Mouse (Mus musculus) liver, postnatal 0 days (tissue): Measurements from ENCODE around the gene Ptgdr. TPM values are rescaled to one million over a fixed set of nuclear protein-coding genes. Genes with fewer than 3 reads are reported as not detected.
A peak's percentile ranks its signal among the peaks of the same experiment; 100 is the strongest.
"Not testable (repeated sequence)": the region's sequence is repeated elsewhere in the genome, so short reads cannot be mapped to it uniquely, and the experiment has no call there.

Source experiments
- ATAC-seq: fragments of 200-750 bp; cut with Nextera tagmentation; 2 replicates; pipeline ENCODE4 v1.8.0; 2017; ENCODE audit warnings: mild to moderate bottlenecking, moderate library complexity
- DNase-seq: peaks from one replicate; pipeline ENCODE4 v3.0.0-alpha.2; 2016
- H3K27ac ChIP-seq: fragments of 300-500 bp; sonication (generic); 2 replicates; pipeline ENCODE4 v1.5.1; 2014; ENCODE audit warnings: antibody characterized with exemption, moderate library complexity, mild to moderate bottlenecking, low read depth
- H3K27me3 ChIP-seq: fragments of 300-500 bp; sonication (generic); 2 replicates; pipeline ENCODE4 v1.6.1; 2014; ENCODE audit warnings: low read length, control low read depth, mixed read lengths; ENCODE audit not compliant: insufficient read depth
- H3K36me3 ChIP-seq: fragments of 300-500 bp; sonication (generic); replicated peaks from 2 replicates; pipeline ENCODE4 v1.6.1; 2014; ENCODE audit warnings: mild to moderate bottlenecking, control low read depth, low read length, moderate library complexity, mixed read lengths; ENCODE audit not compliant: insufficient read depth
- H3K4me1 ChIP-seq: fragments of 300-500 bp; sonication (generic); 2 replicates; pipeline ENCODE4 v1.6.1; 2014; ENCODE audit warnings: antibody characterized with exemption, mild to moderate bottlenecking, control low read depth; ENCODE audit not compliant: insufficient read depth
- H3K4me2 ChIP-seq: fragments of 300-500 bp; sonication (generic); 2 replicates; pipeline ENCODE4 v1.6.1; 2014; ENCODE audit warnings: low read depth, mild to moderate bottlenecking, low read length, moderate library complexity, mixed read lengths
- H3K4me3 ChIP-seq: fragments of 300-500 bp; sonication (generic); 2 replicates; pipeline ENCODE4 v1.5.1; 2014; ENCODE audit warnings: low read depth, low read length
- H3K9ac ChIP-seq: fragments of 300-500 bp; sonication (generic); replicated peaks from 2 replicates; pipeline ENCODE4 v1.6.1; 2014; ENCODE audit warnings: mild to moderate bottlenecking, moderate library complexity
- H3K9me3 ChIP-seq: fragments of 300-500 bp; sonication (generic); 2 replicates; pipeline ENCODE4 v1.6.1; 2016; ENCODE audit warnings: mild to moderate bottlenecking, control low read depth, low read length, mixed read lengths
- CTCF ChIP-seq: sonication (generic); IDR thresholded peaks from 2 replicates; pipeline ENCODE4 v1.5.1; 2016; ENCODE audit warnings: antibody characterized with exemption, low read depth
- EP300 ChIP-seq: IDR thresholded peaks from 2 replicates; pipeline ENCODE4 v1.6.1; 2016; ENCODE audit warnings: antibody characterized with exemption, low read depth, mild to moderate bottlenecking
- WGBS: fragments of 180-500 bp; shearing (Covaris S2); extraction: QIAGEN DNeasy Blood & Tissue Kit; methylation state at CpG from one replicate; pipeline ENCODE4 v1.1.7; 2014; ENCODE audit not compliant: insufficient replicate concordance; 5-methylcytosine and 5-hydroxymethylcytosine counted together
- polyA plus RNA-seq: library from polyadenylated mRNA; unstranded; fragments of >200 nt; fragmentation: Nextera tagmentation; extraction: Ambion mirVana; gene quantifications from 2 replicates; pipeline ENCODE4 v1.2.1, GENCODE M21; 2015

Ptgdr gene
- polyA plus RNA-seq, 1 experiment from 2014 or later: not detected

DNA sequence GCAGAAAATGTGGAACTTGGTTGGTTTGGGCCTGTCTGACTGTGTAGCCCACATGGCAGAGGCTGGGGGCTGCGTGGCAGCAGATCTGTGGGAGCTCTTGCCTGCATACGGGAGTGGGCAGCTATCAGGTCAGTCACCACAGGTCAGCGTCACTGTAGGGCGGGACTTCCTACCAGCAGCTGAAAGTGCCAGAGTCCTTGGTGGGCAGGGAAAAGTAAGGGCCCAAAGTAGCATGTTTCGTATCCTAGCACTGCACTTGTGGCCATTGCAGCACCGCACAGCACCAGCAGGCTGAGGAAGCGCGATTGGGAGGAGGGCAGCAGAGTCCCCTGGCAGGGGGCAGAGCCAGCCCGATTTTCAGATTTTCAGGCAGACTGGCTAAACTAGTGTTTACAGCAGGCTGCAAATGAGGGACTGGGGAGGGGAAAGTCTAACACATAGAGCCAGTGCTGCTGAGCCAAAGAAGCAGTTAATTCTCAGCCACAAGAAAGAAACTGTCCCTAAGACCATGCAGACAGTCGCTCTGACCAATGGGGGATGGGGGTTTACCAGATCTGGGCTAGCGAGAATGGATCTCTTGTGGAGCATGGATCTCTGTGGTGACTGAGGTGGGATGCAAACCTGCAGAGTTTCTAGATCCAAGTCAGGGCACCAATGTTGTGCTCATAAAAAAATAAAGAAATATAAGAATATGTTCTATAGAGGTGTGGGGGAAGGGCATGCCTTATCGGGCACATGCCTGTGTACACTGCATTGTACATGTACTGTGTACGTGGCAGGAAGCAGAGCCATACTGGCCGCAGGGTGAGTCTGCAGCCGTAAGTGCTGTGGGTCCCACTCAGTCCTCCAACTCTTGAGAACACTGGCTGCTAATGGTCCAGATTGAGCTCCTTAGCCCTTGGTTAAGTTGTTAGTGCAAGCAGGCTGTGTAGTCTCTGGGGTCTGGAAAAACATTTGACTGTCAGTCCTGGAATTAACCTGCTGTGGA is 15.1 kb downstream of the Ptgdr start:
- no peak overlapping the region for H3K27ac ChIP-seq
- 0 out of 2 replicates have a peak overlapping the region, but pooled peaks have one; percentile 22 for H3K4me2 ChIP-seq
- no peaks in the 10 kb centered on the region for H3K4me1 ChIP-seq
- no peaks in the 10 kb centered on the region for H3K9me3 ChIP-seq
- TF ChIP-seq EP300 (no peak), CTCF (no peak)
- H3K36me3 ChIP-seq: no peaks in the 10 kb centered on the region
- H3K9ac ChIP-seq: no peak overlapping the region; the same call in 1 of the 2 replicates
- no peak for ATAC-seq
- H3K4me3 ChIP-seq: no peak overlapping the region
- no peaks in the 10 kb centered on the region for H3K27me3 ChIP-seq
- DNase-seq: no peak
- WGBS: 39% methylated on average over 15 of the region's 15 CpGs

DNA sequence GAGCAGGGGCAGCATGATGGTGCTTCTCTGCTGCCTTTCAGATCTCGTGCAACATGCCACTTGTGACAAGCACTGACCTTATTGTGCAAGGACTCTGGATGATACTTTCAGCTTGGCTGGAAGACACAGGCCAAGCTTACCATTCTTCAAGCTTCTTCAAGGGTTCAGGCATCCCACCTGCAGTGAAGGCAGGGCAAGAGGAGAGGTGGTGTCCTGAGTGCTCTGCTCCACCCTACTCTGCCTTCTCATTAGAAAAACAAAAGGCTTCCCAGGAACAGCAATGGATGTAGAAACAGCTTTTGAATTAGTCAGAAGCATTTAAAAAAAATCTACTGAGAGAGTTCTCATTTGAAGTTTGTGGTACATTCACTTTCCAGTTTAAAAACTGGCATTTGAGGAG is 20.5 kb downstream of the Ptgdr start:
- Histone ChIP-seq H3K9me3 (no peaks in the 10 kb centered on the region), H3K27me3 (no peaks in the 10 kb centered on the region), H3K36me3 (no peaks in the 10 kb centered on the region), H3K4me1 (no peaks in the 10 kb centered on the region), H3K9ac (no peak overlapping the region), H3K27ac (no peak overlapping the region), H3K4me3 (no peak overlapping the region), H3K4me2 (no peak overlapping the region)
- ATAC-seq (no peak), DNase-seq (no peak)
- WGBS: 54% methylated on average over 1 of the region's 1 CpGs
- TF ChIP-seq EP300 (no peak), CTCF (no peak)

DNA sequence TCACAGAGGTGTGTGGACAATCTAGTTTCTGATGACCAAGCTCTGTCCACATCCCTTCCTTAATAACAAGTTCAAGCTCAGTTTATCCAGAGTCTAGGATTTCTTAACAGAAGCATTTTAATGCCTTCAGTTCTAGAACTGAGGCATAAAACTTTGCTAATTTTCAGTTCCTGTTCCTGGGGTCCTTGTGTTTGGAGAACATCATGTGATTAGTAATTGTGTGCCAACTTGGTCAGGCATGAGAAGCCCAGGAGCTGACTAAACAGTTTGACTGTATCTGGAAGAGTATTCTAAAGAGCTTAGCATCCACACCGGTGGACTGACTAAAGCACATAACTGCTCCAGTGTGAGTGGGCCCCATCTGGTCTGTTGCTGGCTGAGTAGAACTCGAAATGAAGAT is 24.0 kb downstream of the Ptgdr start:
- Histone ChIP-seq H3K9me3 (no peaks in the 10 kb centered on the region), H3K27ac (no peak overlapping the region), H3K4me2 (no peak overlapping the region), H3K36me3 (no peaks in the 10 kb centered on the region), H3K27me3 (no peaks in the 10 kb centered on the region), H3K4me3 (no peak overlapping the region), H3K4me1 (no peaks in the 10 kb centered on the region), H3K9ac (no peak overlapping the region)
- no peak for ATAC-seq
- 54% methylated on average over 2 of the region's 2 CpGs for WGBS
- TF ChIP-seq EP300: no peak
- DNase-seq: no peak

DNA sequence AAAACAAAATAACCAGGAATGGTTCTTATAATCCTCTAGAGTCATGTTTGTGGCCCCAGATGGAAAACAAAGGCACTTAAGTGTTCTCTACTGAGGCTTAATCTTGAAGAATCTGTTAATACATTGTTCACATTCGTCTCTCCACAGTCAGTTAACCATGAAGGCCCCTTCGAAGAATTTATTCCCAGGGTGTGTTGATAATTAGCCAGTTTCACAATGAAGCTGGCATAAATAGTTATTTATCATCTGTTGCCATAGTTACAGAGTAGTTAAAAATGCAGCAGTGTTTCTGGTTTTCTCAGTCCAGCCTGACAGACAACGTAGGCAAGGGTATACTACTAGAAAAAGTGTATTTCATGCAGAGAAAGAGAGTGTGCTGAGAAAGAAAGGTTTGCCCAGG is 25.0 kb downstream of the Ptgdr start:
- H3K9ac ChIP-seq, H3K4me1 ChIP-seq, H3K27ac ChIP-seq, H3K9me3 ChIP-seq, H3K4me3 ChIP-seq, H3K4me2 ChIP-seq, H3K36me3 ChIP-seq, DNase-seq, H3K27me3 ChIP-seq, ATAC-seq: not testable (repeated sequence)
- 72% methylated on average over 3 of the region's 3 CpGs for WGBS

DNA sequence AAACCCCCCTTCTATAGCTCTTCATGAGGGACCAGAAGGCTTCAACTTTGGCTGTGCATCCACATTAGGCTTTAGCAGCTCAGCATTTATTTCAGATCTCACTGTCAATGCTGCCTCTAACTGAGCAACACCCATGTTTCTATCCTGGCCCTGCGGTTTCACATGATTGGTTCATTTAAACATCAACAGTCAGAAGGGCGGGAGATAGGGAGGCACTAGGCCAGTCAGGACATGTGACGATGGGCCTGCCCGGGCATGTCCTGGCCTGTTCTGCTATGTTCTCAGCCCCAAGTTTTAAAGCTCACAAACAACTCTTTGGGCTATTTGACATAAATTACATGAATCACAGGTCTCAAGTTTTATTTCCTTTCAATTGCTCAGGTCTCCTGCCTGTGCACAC is 26.1 kb downstream of the Ptgdr start:
- H3K4me3 ChIP-seq, H3K4me1 ChIP-seq, H3K4me2 ChIP-seq, ATAC-seq, H3K9ac ChIP-seq, H3K36me3 ChIP-seq, H3K27me3 ChIP-seq, H3K27ac ChIP-seq, DNase-seq, H3K9me3 ChIP-seq: not testable (repeated sequence)
- 82% methylated on average over 4 of the region's 4 CpGs for WGBS

DNA sequence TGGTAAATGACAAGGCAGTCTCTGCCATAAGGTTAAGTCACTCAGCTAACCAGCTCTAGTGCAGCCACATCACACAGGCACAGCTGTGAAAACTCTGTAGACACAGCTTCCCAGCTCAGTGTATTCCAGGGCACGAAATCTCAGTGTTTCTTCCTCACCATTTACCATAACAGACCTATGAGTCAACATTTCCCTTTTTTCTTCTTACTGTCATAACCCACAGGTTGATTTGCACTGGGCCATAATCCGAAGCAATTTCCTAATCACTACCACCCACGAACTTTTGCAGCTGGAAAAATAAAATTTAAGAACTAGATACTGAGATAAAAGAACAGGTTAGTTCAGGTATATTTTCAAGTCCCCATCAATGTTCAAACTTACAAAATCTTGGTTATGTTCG is 31.4 kb downstream of the Ptgdr start:
- TF ChIP-seq CTCF: no peak
- TF ChIP-seq EP300: no peak
- Histone ChIP-seq H3K27me3 (no peaks in the 10 kb centered on the region), H3K9me3 (no peaks in the 10 kb centered on the region), H3K4me1 (no peaks in the 10 kb centered on the region), H3K4me3 (no peak overlapping the region), H3K36me3 (no peaks in the 10 kb centered on the region), H3K4me2 (no peak overlapping the region), H3K27ac (no peak overlapping the region), H3K9ac (no peak overlapping the region)
- WGBS: 43% methylated on average over 4 of the region's 4 CpGs
- ATAC-seq (no peak), DNase-seq (no peak)
